Mouse (Mus musculus): ENCODE measurements around the gene Eps15l1. TPM values are rescaled to one million over a fixed set of nuclear protein-coding genes. Genes with fewer than 3 reads are reported as not detected.

Gene Eps15l1
- polyA plus RNA-seq, 1 experiment from 2014 or later: 71.2 TPM

DNA sequence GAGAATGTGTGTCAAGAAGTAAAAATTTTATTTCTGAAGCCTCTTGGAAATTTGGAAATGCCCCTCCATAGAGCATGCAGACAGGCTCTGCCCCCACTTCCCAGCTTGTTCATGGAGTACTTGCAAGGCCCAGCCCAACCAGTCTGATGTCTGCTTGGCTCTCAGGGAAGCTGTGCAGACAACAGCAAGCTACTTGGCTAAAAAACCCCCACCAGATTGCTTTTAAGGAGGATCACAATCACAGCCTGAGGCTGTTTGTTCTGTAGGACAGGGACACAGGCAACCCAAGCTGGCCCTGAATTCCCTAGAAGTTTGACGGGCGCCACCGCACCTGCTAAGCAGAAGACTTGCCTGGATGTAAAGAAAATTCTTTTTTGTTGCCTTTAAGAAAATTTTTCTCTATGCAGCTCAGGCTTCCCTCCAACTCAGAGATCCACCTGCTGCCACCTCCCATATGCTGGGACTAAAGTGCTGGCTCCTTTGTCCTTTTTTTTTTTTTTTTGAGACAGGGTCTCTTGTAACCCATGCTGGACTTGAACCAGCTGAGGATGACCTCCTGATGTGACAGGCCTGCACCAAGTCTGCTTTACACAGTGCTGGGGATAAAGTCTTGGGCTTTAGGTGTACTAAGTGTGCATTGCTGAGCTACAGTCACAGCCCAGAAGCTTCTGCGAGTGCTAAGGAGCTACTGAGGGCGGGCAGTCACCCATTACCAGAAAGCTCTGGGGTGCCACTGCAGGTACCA lies 78.5 kb downstream of the Eps15l1 start:
- H3K27ac ChIP-seq (replicated peaks): no peak overlapping the region
- no peaks in the 10 kb centered on the region for H3K9me3 ChIP-seq (replicated peaks)
- no peaks in the 10 kb centered on the region for H3K27me3 ChIP-seq (ENCODE audit: low read depth, poor library complexity, severe bottlenecking)
- peaks cover 94% of the 10 kb centered on the region for H3K36me3 ChIP-seq
- WGBS: 88% methylated on average over 5 of the region's 5 CpGs
- H3K4me3 ChIP-seq: no peak overlapping the region
- no peak for DNase-seq (ENCODE audit: low spot score)
- no peaks in the 10 kb centered on the region for H3K4me1 ChIP-seq

DNA sequence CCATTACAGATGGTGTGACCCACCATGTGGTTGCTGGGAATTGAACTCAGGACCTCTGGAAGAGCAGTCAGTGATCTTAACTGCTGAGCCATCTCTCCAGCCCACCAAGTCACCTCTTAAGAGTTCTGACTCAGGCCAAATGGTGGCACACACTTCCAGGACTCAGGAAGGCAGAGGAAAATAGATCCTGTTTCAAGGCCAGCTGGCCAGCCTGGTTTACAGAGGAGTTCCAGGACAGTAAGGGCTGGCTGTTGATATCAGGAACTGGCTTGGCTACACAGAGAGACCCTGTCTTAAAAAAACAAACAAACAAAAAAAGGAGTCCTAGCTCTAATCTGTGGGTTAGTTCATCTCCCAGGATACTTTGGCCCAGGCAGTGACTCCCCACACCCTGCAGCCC lies 84.2 kb downstream of the Eps15l1 start:
- DNase-seq (ENCODE audit: low spot score): no peak
- Histone ChIP-seq H3K4me1 (peaks cover 4% of the 10 kb centered on the region; the same call in 1 of the 2 replicates), H3K27ac (replicated peaks) (no peak overlapping the region), H3K4me3 (no peak overlapping the region), H3K36me3 (peaks cover 70% of the 10 kb centered on the region), H3K9me3 (replicated peaks) (no peaks in the 10 kb centered on the region), H3K27me3 (ENCODE audit: low read depth, poor library complexity, severe bottlenecking) (no peaks in the 10 kb centered on the region)

DNA sequence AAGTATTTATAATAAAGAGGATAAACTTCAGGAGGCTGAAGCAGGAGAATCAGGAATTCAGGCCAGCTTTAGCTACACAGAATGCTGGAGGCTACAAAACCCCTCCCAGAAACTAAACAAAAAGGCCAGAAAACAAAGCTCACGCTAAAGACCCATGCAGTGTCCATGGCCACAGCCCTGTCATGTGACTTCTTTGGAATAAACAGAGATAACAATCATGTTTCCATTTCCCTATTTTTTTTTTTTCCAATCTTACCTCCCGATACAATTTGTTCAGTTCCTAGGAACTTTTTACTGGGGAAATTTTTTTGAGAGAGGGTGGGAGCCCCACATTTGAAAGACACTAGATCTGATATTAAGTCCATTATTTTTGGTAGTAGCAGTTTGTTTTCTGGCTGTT lies 85.0 kb downstream of the Eps15l1 start:
- H3K9me3 ChIP-seq (replicated peaks): no peaks in the 10 kb centered on the region
- H3K4me3 ChIP-seq: no peak overlapping the region
- no peak overlapping the region for H3K27ac ChIP-seq (replicated peaks)
- 85% methylated on average over 2 of the region's 2 CpGs for WGBS
- no peak for DNase-seq (ENCODE audit: low spot score)
- H3K36me3 ChIP-seq: peaks cover 63% of the 10 kb centered on the region
- H3K27me3 ChIP-seq (ENCODE audit: low read depth, poor library complexity, severe bottlenecking): no peaks in the 10 kb centered on the region
- H3K4me1 ChIP-seq: peaks cover 4% of the 10 kb centered on the region; the same call in 1 of the 2 replicates

DNA sequence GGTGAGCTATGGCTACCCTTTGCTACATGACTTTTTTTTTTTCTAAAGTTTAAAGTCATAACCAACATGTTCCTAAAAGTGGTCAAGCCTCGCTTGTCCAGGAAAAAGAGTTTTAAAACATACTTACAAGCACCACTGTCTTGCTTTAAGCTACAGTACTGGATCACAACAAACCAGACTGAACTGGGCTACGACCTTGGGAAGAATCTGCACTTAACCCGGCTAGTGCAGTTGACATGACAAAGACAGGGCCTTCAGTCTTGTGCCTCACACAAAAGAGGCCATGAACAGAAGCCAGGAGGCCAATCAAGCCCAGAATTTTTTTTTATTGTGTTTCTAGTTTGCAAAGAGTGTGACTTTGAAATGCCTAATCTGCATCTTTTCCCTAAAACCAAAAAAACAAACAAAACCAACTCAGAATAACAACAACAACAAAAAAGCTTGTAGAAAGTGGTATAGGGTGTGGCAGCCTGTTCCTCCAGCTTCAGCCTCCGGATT lies 87.1 kb downstream of the Eps15l1 start:
- WGBS: 79% methylated on average over 4 of the region's 4 CpGs
- peaks cover 42% of the 10 kb centered on the region for H3K36me3 ChIP-seq
- H3K9me3 ChIP-seq (replicated peaks): no peaks in the 10 kb centered on the region
- H3K27me3 ChIP-seq (ENCODE audit: low read depth, poor library complexity, severe bottlenecking): no peaks in the 10 kb centered on the region
- no peak for DNase-seq (ENCODE audit: low spot score)
- no peak overlapping the region for H3K4me3 ChIP-seq
- no peak overlapping the region for H3K27ac ChIP-seq (replicated peaks)
- H3K4me1 ChIP-seq: peaks cover 4% of the 10 kb centered on the region; the same call in 1 of the 2 replicates

DNA sequence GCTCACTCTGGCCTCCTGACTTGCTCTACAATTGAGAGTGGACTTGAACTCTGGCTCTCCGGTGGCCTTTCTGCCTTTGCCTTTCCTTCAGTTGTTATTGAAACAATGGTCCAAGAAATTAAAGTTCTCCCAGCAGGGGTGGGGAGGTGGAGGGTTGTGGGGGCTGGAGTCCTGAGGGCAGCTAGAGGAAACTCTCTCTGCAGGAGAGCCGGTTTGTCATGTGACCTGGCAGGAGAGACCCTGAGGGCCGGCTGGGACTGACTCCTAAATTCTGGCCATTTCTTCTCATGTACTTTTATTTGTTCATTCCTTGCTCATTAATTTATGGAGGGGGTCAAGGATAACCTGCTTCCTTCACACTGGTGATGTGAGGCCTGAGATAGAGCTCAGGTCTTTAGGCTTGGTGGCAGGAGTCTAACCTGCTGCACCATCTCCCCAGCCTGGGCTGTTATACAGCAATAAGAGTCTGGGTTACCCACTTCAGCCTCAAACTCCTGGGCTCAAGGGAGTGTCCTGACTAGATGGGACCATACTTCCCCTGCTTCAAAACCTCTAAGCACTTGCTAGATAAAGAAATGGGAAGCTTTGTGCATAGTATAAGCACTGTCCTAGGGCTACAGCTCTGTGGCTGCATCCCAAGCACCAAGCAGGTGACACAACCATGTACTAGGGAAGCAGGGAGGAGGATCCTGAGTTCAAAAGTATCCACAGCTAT lies 87.7 kb downstream of the Eps15l1 start:
- Histone ChIP-seq H3K27me3 (ENCODE audit: low read depth, poor library complexity, severe bottlenecking) (no peaks in the 10 kb centered on the region), H3K27ac (replicated peaks) (no peak overlapping the region), H3K36me3 (peaks cover 36% of the 10 kb centered on the region), H3K4me1 (peaks cover 4% of the 10 kb centered on the region; the same call in 1 of the 2 replicates), H3K4me3 (no peak overlapping the region), H3K9me3 (replicated peaks) (no peaks in the 10 kb centered on the region)
- WGBS: 60% methylated on average over 3 of the region's 3 CpGs
- DNase-seq (ENCODE audit: low spot score): no peak

DNA sequence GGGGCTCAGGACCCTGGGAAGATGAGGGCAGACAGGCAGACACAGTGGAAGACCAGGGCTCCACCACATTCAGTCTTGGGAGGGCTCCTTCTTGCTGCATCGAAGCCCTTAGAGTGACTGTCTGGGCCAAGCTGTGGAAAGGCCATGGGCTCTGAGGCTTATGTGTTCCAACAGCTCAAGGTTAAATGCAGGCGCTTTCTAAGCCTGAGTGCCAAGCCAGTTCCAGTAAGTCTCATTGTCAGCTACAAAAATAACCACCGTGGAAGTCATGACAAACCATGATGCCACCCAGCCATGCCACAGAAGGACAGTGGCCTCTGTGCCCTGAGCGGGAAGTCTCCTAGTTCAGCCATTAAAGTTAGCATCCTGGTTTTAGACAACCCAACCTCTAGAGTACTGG lies 89.6 kb downstream of the Eps15l1 start:
- Histone ChIP-seq H3K36me3 (peaks cover 16% of the 10 kb centered on the region), H3K9me3 (replicated peaks) (no peaks in the 10 kb centered on the region), H3K4me1 (peaks cover 4% of the 10 kb centered on the region; the same call in 1 of the 2 replicates), H3K4me3 (no peak overlapping the region), H3K27ac (replicated peaks) (no peak overlapping the region), H3K27me3 (ENCODE audit: low read depth, poor library complexity, severe bottlenecking) (no peaks in the 10 kb centered on the region)
- no peak for DNase-seq (ENCODE audit: low spot score)
- 90% methylated on average over 4 of the region's 4 CpGs for WGBS

DNA sequence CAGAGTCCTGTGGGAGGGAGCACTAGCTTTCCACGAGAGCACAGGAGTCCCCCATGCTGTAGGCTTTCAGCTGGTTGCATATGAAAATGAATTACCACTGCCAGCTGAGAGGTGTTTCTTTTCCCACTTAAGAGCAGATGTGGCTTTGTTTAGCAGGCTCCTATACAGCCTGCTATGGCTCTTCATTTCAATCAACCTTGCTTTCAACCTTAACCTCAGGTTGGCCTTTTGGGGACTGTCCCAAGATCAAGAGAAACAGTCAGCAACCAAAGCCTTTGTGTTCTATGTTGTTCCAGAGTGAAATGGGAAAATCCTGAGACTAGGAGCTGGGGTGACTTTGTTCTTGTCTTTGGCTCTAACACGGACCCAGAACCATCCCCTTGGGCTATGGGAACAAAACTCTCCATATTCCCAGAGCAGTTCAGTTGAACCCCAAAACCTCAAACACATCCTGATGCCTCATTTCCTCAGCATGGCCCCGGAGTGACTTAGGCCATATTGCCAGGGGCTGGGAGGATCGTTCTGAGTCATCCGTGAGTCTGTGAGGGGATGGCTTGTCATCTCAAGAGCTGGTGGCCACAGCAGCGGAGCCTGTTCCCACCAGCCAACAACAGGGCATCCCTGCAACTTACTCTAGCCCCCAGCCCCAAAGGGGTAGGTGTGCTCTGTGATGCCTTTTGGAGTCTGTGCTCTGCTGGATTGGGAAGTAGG lies 90.3 kb downstream of the Eps15l1 start:
- Histone ChIP-seq H3K4me3 (no peak overlapping the region), H3K36me3 (peaks cover 11% of the 10 kb centered on the region), H3K9me3 (replicated peaks) (no peaks in the 10 kb centered on the region), H3K27me3 (ENCODE audit: low read depth, poor library complexity, severe bottlenecking) (no peaks in the 10 kb centered on the region), H3K4me1 (peaks cover 4% of the 10 kb centered on the region; the same call in 1 of the 2 replicates), H3K27ac (replicated peaks) (no peak overlapping the region)
- 87% methylated on average over 6 of the region's 6 CpGs for WGBS
- DNase-seq (ENCODE audit: low spot score): no peak

DNA sequence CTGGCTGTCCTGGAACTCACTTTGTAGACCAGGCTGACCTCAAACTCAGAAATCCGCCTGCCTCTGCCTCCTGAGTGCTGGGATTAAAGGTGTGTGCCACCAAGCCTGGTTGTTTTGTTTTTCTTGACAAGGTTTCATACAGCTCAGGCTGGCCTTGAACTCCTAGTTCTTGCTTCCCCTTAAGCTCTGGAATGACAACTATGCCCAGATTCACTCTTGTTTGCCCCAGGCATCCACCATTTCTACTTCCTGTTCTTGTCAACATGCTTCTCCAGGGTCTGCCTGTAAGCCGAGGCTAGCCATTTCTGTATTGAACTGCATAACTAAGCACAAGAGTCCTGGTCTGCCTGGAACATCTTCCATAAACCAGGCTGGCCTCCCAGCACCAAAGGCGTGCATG lies 92.1 kb downstream of the Eps15l1 start:
- peaks cover 4% of the 10 kb centered on the region; the same call in 1 of the 2 replicates for H3K4me1 ChIP-seq

DNA sequence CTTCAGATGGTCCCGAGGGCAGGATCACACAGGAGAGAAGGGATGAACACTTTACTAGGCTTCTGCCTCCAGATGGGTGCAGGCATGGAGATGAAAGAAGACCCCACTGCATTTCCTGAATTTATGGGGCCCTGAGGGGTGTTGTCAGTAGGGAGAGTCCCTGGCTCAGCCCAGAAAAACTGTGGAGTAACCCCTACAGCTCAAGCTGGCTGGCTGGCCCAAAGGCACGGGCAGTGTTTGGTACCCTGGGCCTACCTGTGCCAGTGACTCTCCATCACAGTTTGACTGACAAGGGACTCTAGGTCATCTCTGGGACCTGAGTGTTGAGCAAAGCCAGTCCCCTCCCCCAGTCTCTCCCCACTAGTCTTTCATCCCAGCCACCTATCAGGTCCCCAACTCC lies 96.6 kb downstream of the Eps15l1 start:
- Histone ChIP-seq H3K27ac (replicated peaks) (no peak overlapping the region), H3K27me3 (ENCODE audit: low read depth, poor library complexity, severe bottlenecking) (peaks cover 37% of the 10 kb centered on the region), H3K4me3 (no peak overlapping the region), H3K4me1 (peaks cover 8% of the 10 kb centered on the region), H3K36me3 (no peaks in the 10 kb centered on the region), H3K9me3 (replicated peaks) (no peaks in the 10 kb centered on the region)
- no peak for DNase-seq (ENCODE audit: low spot score)
- WGBS: 76% methylated on average over 2 of the region's 2 CpGs

More for the DNA sequence above, 92.1 kb downstream of the Eps15l1 start:
- no peak for DNase-seq (ENCODE audit: low spot score)
- H3K27ac ChIP-seq (replicated peaks): no peak overlapping the region
- WGBS: 84% methylated on average over 3 of the region's 3 CpGs
- H3K9me3 ChIP-seq (replicated peaks): no peaks in the 10 kb centered on the region
- no peaks in the 10 kb centered on the region for H3K27me3 ChIP-seq (ENCODE audit: low read depth, poor library complexity, severe bottlenecking)
- H3K36me3 ChIP-seq: no peaks in the 10 kb centered on the region
- no peak overlapping the region for H3K4me3 ChIP-seq

DNA sequence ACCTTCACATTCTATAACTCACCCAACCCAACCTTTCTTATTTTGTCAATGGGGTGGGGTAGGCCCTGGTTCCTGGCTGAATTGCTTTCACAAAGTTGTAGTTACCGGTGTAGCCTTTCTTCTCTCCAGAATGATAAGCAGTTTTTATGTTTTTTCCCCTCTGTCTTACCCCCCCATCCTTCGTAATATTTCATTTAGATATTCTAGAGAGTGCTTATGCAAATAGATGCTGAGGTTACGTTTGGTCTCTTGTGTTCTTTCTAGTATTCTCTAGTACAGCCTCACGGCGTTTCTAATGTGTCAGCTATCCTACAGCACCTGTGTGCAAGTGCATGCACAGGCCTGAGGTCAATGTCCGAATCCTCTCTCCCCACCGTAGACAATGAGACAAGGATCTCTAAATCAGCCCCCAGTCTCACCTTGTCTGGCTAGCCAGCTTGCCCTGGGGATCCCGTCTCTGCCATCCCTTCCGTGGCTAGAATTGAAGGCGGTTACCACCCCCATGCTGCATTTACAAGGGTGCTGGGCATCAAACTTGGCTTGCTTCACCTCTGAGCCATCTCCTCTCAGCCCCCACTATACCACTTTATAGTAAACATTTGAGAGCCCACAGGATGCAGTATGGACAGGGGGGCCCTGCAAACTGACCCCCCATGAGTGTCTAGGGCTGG lies 97.1 kb downstream of the Eps15l1 start:
- H3K4me3 ChIP-seq: no peak overlapping the region
- no peak overlapping the region for H3K27ac ChIP-seq (replicated peaks)
- no peaks in the 10 kb centered on the region for H3K9me3 ChIP-seq (replicated peaks)
- no peaks in the 10 kb centered on the region for H3K36me3 ChIP-seq
- no peak for DNase-seq (ENCODE audit: low spot score)
- WGBS: 84% methylated on average over 10 of the region's 10 CpGs
- H3K4me1 ChIP-seq: peaks cover 13% of the 10 kb centered on the region
- H3K27me3 ChIP-seq (ENCODE audit: low read depth, poor library complexity, severe bottlenecking): peaks cover 42% of the 10 kb centered on the region

DNA sequence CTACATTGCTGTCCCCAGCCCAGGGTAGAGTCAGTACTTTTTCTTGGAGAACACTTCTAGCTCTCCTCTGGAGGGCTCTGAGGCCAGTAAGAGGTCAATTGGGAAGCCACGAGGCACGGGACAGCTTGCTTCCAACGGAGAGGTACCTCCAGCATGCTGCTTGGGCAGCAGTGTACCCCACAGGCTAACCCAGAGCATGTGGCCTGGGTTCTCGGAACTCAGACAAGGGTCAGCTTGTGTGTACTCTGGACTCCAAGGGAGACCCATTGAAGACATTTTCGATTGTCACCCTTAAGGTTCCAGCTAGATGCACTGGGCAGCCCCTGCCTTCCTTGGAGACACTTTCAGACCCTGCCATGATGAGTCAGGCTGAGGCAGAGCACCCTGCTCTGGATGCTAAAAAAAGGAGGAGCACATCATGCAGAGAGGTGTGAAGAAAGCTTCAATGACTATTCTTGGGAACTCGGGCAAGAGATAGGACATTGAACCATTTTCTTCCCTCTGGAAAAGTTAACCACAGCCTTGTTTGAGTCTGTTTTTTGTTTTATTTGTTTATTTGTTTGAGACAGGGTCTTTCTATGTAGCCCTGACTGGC lies 98.0 kb downstream of the Eps15l1 start:
- H3K27ac ChIP-seq (replicated peaks): no peak overlapping the region
- 70% methylated on average over 6 of the region's 6 CpGs for WGBS
- H3K36me3 ChIP-seq: no peaks in the 10 kb centered on the region
- H3K9me3 ChIP-seq (replicated peaks): no peaks in the 10 kb centered on the region
- peaks cover 22% of the 10 kb centered on the region for H3K4me1 ChIP-seq
- peaks cover 52% of the 10 kb centered on the region for H3K27me3 ChIP-seq (ENCODE audit: low read depth, poor library complexity, severe bottlenecking)
- no peak overlapping the region for H3K4me3 ChIP-seq
- no peak for DNase-seq (ENCODE audit: low spot score)

DNA sequence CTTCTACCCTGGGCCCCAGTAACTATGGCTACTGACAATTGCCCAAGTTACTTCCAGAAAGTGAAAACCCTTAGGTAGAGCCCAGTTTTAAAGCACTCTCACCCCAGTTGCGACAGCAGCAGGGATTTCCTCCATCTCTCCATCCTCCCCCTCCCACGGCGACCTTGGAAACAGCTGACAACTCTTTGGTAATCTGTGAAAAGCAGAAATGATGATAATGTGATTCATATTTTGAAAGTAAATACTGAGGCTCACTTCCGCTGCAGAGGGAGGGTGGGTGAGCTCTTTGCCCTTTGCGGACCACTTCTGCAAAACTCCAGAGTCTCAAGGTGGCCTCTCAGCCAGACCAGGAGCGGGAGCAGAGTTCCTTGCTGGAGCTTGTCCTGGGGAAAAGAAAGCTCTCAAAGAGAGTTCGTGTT lies 98.8 kb downstream of the Eps15l1 start:
- no peaks in the 10 kb centered on the region for H3K36me3 ChIP-seq
- no peak overlapping the region for H3K27ac ChIP-seq (replicated peaks)
- 79% methylated on average over 7 of the region's 7 CpGs for WGBS
- peaks cover 57% of the 10 kb centered on the region for H3K27me3 ChIP-seq (ENCODE audit: low read depth, poor library complexity, severe bottlenecking)
- H3K4me1 ChIP-seq: peaks cover 29% of the 10 kb centered on the region
- DNase-seq (ENCODE audit: low spot score): no peak
- H3K4me3 ChIP-seq: no peak overlapping the region
- H3K9me3 ChIP-seq (replicated peaks): no peaks in the 10 kb centered on the region

Data from midbrain, embryonic 10.5 days (tissue).